Mouse (Mus musculus) left cerebral cortex, adult 9 months (tissue): ENCODE measurements at regions not wholly inside any gene's neighbourhood (a gene's known extent, or its start where the extent isn't known, plus 50 kb on each side); places are given as distances from the start of the nearest gene placed in this dataset.

Source experiments
- DNase-seq, 2 experiments: peaks; one replicate each; pipeline ENCODE4 v3.0.0; 2022; ENCODE audit warnings: low spot score in 2 of 2

GRCm38 (mm10) chr1:114456406-114456805 is 1228.2 kb upstream of the Cntnap5a start:
- DNase-seq: no peak

GRCm38 (mm10) chr1:114496455-114496854 is 1188.1 kb upstream of the Cntnap5a start:
- DNase-seq: peak in 1 of 2 experiments; percentile 3

- DNase-seq: no peak
Observed at GRCm38 (mm10) chr1:114515709-114516108, 1168.8 kb upstream of the Cntnap5a start.

- DNase-seq: no peak
Observed at GRCm38 (mm10) chr1:114519860-114520259, 1164.7 kb upstream of the Cntnap5a start.

GRCm38 (mm10) chr1:114528545-114528944 is 1156.0 kb upstream of the Cntnap5a start:
- no peak for DNase-seq

GRCm38 (mm10) chr1:114533881-114534280 is 1150.7 kb upstream of the Cntnap5a start:
- no peak for DNase-seq

GRCm38 (mm10) chr1:114546997-114547396 is 1137.6 kb upstream of the Cntnap5a start:
- DNase-seq: no peak

GRCm38 (mm10) chr1:114552719-114553118 is 1131.8 kb upstream of the Cntnap5a start:
- DNase-seq: no peak

GRCm38 (mm10) chr1:114554453-114554852 is 1130.1 kb upstream of the Cntnap5a start:
- DNase-seq: no peak
